ENCODE assay signal across 27 mouse cellular contexts in genomic region chr13:22317366-22317765, GRCm38 (mm10). TPM values are rescaled to one million over a fixed set of nuclear protein-coding genes. Genes with fewer than 3 reads are reported as not detected.
DNase-seq lines count a peak whose midpoint lies in the region; ATAC-seq and TF ChIP-seq lines count a peak whose summit lies in the region.
"Had no signal": no experiment of that assay in that cellular context is flagged by ENCODE, and none has a peak within 500 bp of the region (broad histone marks: within the 10 kb centered on the region; RNA-seq: fewer than 3 reads in every experiment).

No protein-coding gene starts in this region.

- TF ChIP-seq CTCF in CH12.LX (conservative IDR thresholded peaks at IDR 0.05 in 1 of 2, IDR thresholded peaks at IDR 0.05 in 1 of 2; ENCODE audit: low read depth in 2 of 2, low read length in 2 of 2) = no peak

- no peak overlapping the region for H3K4me3 ChIP-seq in CH12.LX (replicated peaks in 1 of 3; ENCODE audit: low read depth in 2 of 3, low read length in 2 of 3, poor library complexity in 1 of 3)
- no peak overlapping the region for H3K4me3 ChIP-seq in heart, embryonic 11.5 days (ENCODE audit: low read depth, low read length)

- H3K4me2 ChIP-seq in CH12.LX (ENCODE audit: insufficient read depth, low read depth, poor library complexity, severe bottlenecking) = no peak overlapping the region
- no peak overlapping the region for H3K4me2 ChIP-seq in heart, embryonic 11.5 days

- ATAC-seq in heart, embryonic 11.5 days (replicated peaks; ENCODE audit: insufficient number of reproducible peaks, low FRiP score, low TSS enrichment) = no peak
- ATAC-seq: activated CD4-positive, CD25-positive, alpha-beta regulatory T cell, adult 4 months; CD4-positive, CD25-positive, alpha-beta regulatory T cell, adult 4 months; Patski had no signal

- no peak for TF ChIP-seq RAD21 in CH12.LX (IDR thresholded peaks at IDR 0.05; ENCODE audit: low read depth, low read length)

- dilution Hi-C loops in CH12.LX (cut with MboI; ENCODE audit: extremely low pct_ligation_motif_present, extremely low pct_unique_long_range_greater_than_20kb, low sequenced_read_pairs) = no loop called here

- no peaks in the 10 kb centered on the region for H3K9me3 ChIP-seq in CH12.LX (replicated peaks; ENCODE audit: low read length)
- H3K9me3 ChIP-seq in heart, embryonic 11.5 days (replicated peaks; ENCODE audit: control insufficient read depth, low read length) = no peaks in the 10 kb centered on the region; the same call in 1 of the 2 replicates
- H3K9me3 ChIP-seq: G1E had no signal

- TF ChIP-seq EP300 in CH12.LX (IDR thresholded peaks at IDR 0.05; ENCODE audit: low read length) = no peak

- 71% methylated on average over 2 of the region's 2 CpGs for WGBS in heart, embryonic 11.5 days (ENCODE audit: insufficient replicate concordance)

- no peaks in the 10 kb centered on the region for H3K36me3 ChIP-seq in CH12.LX (replicated peaks in 1 of 2; ENCODE audit: control insufficient read depth in 1 of 2, insufficient read depth in 1 of 2, low read length in 1 of 2)
- H3K36me3 ChIP-seq in heart, embryonic 11.5 days (ENCODE audit: control insufficient read depth, insufficient read depth, low read length) = no peaks in the 10 kb centered on the region
- H3K36me3 ChIP-seq: G1E had no signal

- in situ Hi-C loops in CH12.LX (cut with MboI; ENCODE audit: low pct_ligation_motif_present, low pct_unique_long_range_greater_than_20kb, low sequenced_read_pairs) = no loop called here

- no peaks in the 10 kb centered on the region for H3K79me2 ChIP-seq in CH12.LX (replicated peaks; ENCODE audit: control insufficient read depth, extremely low read depth, insufficient read depth, poor library complexity, severe bottlenecking)

- no peak overlapping the region for H3K9ac ChIP-seq in CH12.LX (ENCODE audit: insufficient read depth, low read depth)
- H3K9ac ChIP-seq in heart, embryonic 11.5 days (ENCODE audit: low read depth, low read length) = no peak overlapping the region

- H3K4me1 ChIP-seq in CH12.LX (ENCODE audit: control insufficient read depth in 1 of 2, insufficient read depth in 2 of 2) = no peaks in the 10 kb centered on the region
- H3K4me1 ChIP-seq in heart, embryonic 11.5 days (ENCODE audit: control insufficient read depth, insufficient read depth, low read length) = no peaks in the 10 kb centered on the region

- no peak for TF ChIP-seq POLR2A in CH12.LX (IDR thresholded peaks at IDR 0.05; ENCODE audit: low read depth, low read length)

- no peaks in the 10 kb centered on the region for H3K27me3 ChIP-seq in CH12.LX (replicated peaks)
- H3K27me3 ChIP-seq in heart, embryonic 11.5 days (ENCODE audit: control insufficient read depth, insufficient read depth, low read length) = no peaks in the 10 kb centered on the region
- H3K27me3 ChIP-seq: Patski had no signal

- no peak for DNase-seq in CH12.LX (ENCODE audit: extremely low read depth)
- DNase-seq in fat pad, adult 2 months (ENCODE audit: extremely low read depth, low read depth, low spot score) = peak; percentile 55
- DNase-seq in gonadal fat pad, adult 2 months (ENCODE audit: low read depth) = peak; percentile 44
- no peak for DNase-seq in right cerebral cortex, postnatal 10 days (ENCODE audit: low spot score in 2 of 2)
- DNase-seq in kidney, postnatal 14 days = no peak
- DNase-seq: adrenal gland, adult 2 months; adrenal gland, adult 8-10 months; adrenal gland, postnatal 10 days; adrenal gland, postnatal 14 days; adrenal gland, postnatal 25 days; adrenal gland, postnatal 36 days; B cell, adult 2 months; cerebellum, adult 11 months; cerebellum, adult 11-12 months; cerebellum, adult 18-20 months; cerebellum, adult 2 months had no signal

- H3K27ac ChIP-seq in CH12.LX (ENCODE audit: insufficient read depth, low read depth) = no peak overlapping the region
- H3K27ac ChIP-seq in heart, embryonic 11.5 days (ENCODE audit: low read depth, low read length) = no peak overlapping the region

TF ChIP-seq in CH12.LX, 34 proteins besides CTCF, POLR2A, EP300 and RAD21:
- TF ChIP-seq CHD1 (IDR thresholded peaks at IDR 0.05; ENCODE audit: low read depth, low read length) (peak; percentile 68), JUN (IDR thresholded peaks at IDR 0.05; ENCODE audit: insufficient read depth, low read depth, low read length) (no peak), KAT2A (IDR thresholded peaks at IDR 0.05; ENCODE audit: insufficient replicate concordance, low read length) (no peak)

RNA-seq across cellular contexts. Expression of gene Vmn1r197, which starts 7.0 kb away (rescaled TPM):
- total RNA-seq in CH12.LX (2012; rRNA removed) (not detected in 2 replicates), CH12.LX (2014; rRNA removed) (not detected in 2 replicates)
- 0.04 TPM in 1 of 2 replicates, not detected in the other for polyA plus RNA-seq in CH12.LX (2012; ENCODE audit: insufficient read length, low read depth)
- polyA plus RNA-seq in gonadal fat pad, adult 2 months (2012; rRNA removed) = not detected in 2 replicates
- not detected in 2 replicates for polyA plus RNA-seq in heart, embryonic 11.5 days (2014; fragmentation: Nextera tagmentation; extraction: Ambion mirVana)
- total RNA-seq: adrenal gland, adult 18-20 months; adrenal gland, adult 2 months; adrenal gland, adult 8-10 months; adrenal gland, postnatal 10 days; adrenal gland, postnatal 14 days; adrenal gland, postnatal 25 days; adrenal gland, postnatal 36 days; adrenal gland, postnatal 4 days; ES-E14; MEL had no signal
- polyA plus RNA-seq: adrenal gland, adult 2 months; brain, embryonic 14.5 days; C2C12; CD4-positive, CD25-positive, alpha-beta regulatory T cell, adult 4 months; cerebellum, adult 2 months; G1E; Patski had no signal

RNA-seq across cellular contexts. Expression of gene Vmn1r196, which starts 27.6 kb away (rescaled TPM):
- total RNA-seq in CH12.LX (2012; rRNA removed) (not detected in 2 replicates), CH12.LX (2014; rRNA removed) (not detected in 2 replicates)
- polyA plus RNA-seq in CH12.LX (2012; ENCODE audit: insufficient read length, low read depth) = not detected in 2 replicates
- not detected in 2 replicates for polyA plus RNA-seq in gonadal fat pad, adult 2 months (2012; rRNA removed)
- not detected in 2 replicates for polyA plus RNA-seq in heart, embryonic 11.5 days (2014; fragmentation: Nextera tagmentation; extraction: Ambion mirVana)
- total RNA-seq: adrenal gland, adult 18-20 months; adrenal gland, adult 2 months; adrenal gland, adult 8-10 months; adrenal gland, postnatal 10 days; adrenal gland, postnatal 14 days; adrenal gland, postnatal 25 days; adrenal gland, postnatal 36 days; adrenal gland, postnatal 4 days; ES-E14; MEL had no signal
- polyA plus RNA-seq: activated CD4-positive, CD25-positive, alpha-beta regulatory T cell, adult 4 months; adrenal gland, adult 2 months; brain, embryonic 14.5 days; C2C12; CD4-positive, CD25-positive, alpha-beta regulatory T cell, adult 4 months; cerebellum, adult 2 months; G1E had no signal

RNA-seq across cellular contexts. Expression of gene Vmn1r198, which starts 32.8 kb away (rescaled TPM):
- total RNA-seq in CH12.LX (2012; rRNA removed) (not detected in 2 replicates), CH12.LX (2014; rRNA removed) (not detected in 2 replicates)
- polyA plus RNA-seq in CH12.LX (2012; ENCODE audit: insufficient read length, low read depth) = not detected in 2 replicates
- polyA plus RNA-seq in gonadal fat pad, adult 2 months (2012; rRNA removed) = not detected in 2 replicates
- polyA plus RNA-seq in heart, embryonic 11.5 days (2014; fragmentation: Nextera tagmentation; extraction: Ambion mirVana) = not detected in 2 replicates
- total RNA-seq: adrenal gland, adult 18-20 months; adrenal gland, adult 2 months; adrenal gland, adult 8-10 months; adrenal gland, postnatal 10 days; adrenal gland, postnatal 14 days; adrenal gland, postnatal 25 days; adrenal gland, postnatal 36 days; adrenal gland, postnatal 4 days; MEL had no signal
- polyA plus RNA-seq: adrenal gland, adult 2 months; brain, embryonic 14.5 days; C2C12; CD4-positive, CD25-positive, alpha-beta regulatory T cell, adult 4 months; cerebellum, adult 2 months; G1E; Patski had no signal

RNA-seq across cellular contexts. Expression of gene Vmn1r195, which starts 47.0 kb away (rescaled TPM):
- total RNA-seq in CH12.LX (2012; rRNA removed) (not detected in 2 replicates), CH12.LX (2014; rRNA removed) (not detected in 2 replicates)
- polyA plus RNA-seq in CH12.LX (2012; ENCODE audit: insufficient read length, low read depth) = not detected in 2 replicates
- polyA plus RNA-seq in gonadal fat pad, adult 2 months (2012; rRNA removed) = not detected in 2 replicates
- polyA plus RNA-seq in heart, embryonic 11.5 days (2014; fragmentation: Nextera tagmentation; extraction: Ambion mirVana) = not detected in 2 replicates
- total RNA-seq: adrenal gland, adult 18-20 months; adrenal gland, adult 2 months; adrenal gland, adult 8-10 months; adrenal gland, postnatal 10 days; adrenal gland, postnatal 14 days; adrenal gland, postnatal 25 days; adrenal gland, postnatal 36 days; adrenal gland, postnatal 4 days; ES-E14; G1E; MEL had no signal
- polyA plus RNA-seq: activated CD4-positive, CD25-positive, alpha-beta regulatory T cell, adult 4 months; adrenal gland, adult 2 months; brain, embryonic 14.5 days; C2C12; CD4-positive, CD25-positive, alpha-beta regulatory T cell, adult 4 months; cerebellum, adult 2 months; G1E; Patski had no signal

Comparison
In these comparisons a context has a peak if more than half of its experiments do, and no peak if none do; other contexts are left out.
1. DNase-seq: peak in fat pad, adult 2 months (single experiment) and gonadal fat pad, adult 2 months (single experiment); none in CH12.LX (single experiment), right cerebral cortex, postnatal 10 days (0 of 2) and kidney, postnatal 14 days (single experiment).